Mouse (Mus musculus): ENCODE data around the gene Swi5.

DNA sequence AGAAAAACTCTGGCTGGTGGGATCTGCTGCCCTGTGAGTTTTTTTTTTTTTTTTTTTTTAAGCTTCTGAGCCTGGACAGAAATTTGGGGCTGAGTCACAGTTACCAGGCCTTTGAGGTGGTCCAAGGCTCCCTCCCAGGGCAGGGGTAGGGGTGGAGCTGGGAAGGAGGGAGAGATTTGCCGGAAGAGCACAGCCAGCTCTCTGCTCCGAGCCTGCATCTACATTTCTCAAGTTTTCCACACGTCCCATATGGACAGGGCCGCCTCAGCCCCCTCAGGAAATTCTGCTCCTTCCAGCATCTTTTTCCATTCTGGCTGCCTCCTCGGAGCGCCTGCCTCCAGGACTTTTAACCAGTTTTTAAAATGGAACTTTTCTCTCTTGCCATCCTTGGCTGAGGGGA lies 41.7 kb upstream of the Swi5 start:
- no peak for TF ChIP-seq CTCF (IDR thresholded peaks at IDR 0.05; ENCODE audit: low read depth, low read length)
- TF ChIP-seq TAL1 (conservative IDR thresholded peaks at IDR 0.05; ENCODE audit: low read depth, low read length): no peak
- TF ChIP-seq GATA1 (IDR thresholded peaks at IDR 0.05; ENCODE audit: borderline replicate concordance, low read length): no peak
